Mouse (Mus musculus): Measurements from ENCODE around the gene 4933411K16Rik. TPM values are rescaled to one million over a fixed set of nuclear protein-coding genes. Genes with fewer than 3 reads are reported as not detected.

Gene 4933411K16Rik
- 2.7 TPM for polyA plus RNA-seq (2021)

DNA sequence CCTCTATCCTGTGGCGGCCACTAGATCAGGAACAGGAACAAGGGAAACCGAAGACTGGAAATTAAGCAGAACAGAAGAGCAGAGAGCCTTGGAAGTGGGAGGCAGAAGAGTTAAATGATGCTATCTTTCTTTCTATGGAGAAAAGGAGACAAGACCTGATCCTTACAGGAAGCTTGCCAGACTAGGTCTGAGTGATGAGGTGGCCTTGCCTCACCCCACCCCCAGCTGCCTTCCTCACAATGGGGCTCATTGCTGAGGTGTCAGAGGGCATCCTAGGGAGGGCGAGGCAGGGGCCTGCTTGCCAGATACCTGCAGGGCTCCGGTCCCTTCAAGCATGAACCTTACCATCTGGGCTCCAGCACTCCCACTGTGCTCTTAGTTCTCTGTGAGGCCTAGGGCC is at the start of gene 4933411K16Rik:
Gene 4933411K16Rik (plus strand): TSS at position 301 of the 400 bp plus-strand sequence.
- TF ChIP-seq CTCF (IDR thresholded peaks at IDR 0.05): no peak
- in situ Hi-C loops (cut with MboI; ENCODE audit: low pct_unique_long_range_greater_than_20kb): no loop called here
- no peak for DNase-seq (ENCODE audit: low read depth, low spot score)
- ATAC-seq: no peak
- ChIA-PET POLR2A (interaction anchor here (1.0 kb wide), 1 partner anchor 9 kb away, joined by 4 read pairs; no protein-coding TSS in a partner anchor), CTCF (interaction anchor here (1.0 to 4.1 kb wide), 7 partner anchors 9 to 149 kb away, joined by 3 to 19 read pairs (median 4); partner anchors contain the start of gene Ankrd2)
- H3K27me3 ChIP-seq: no peaks in the 10 kb centered on the region

- in situ Hi-C loops (cut with MboI; ENCODE audit: low pct_unique_long_range_greater_than_20kb): no loop called here
- no peak for DNase-seq (ENCODE audit: low read depth, low spot score)
- POLR2A ChIA-PET: no interaction called here
- CTCF ChIA-PET: no interaction called here
- ATAC-seq: no peak
- no peak for TF ChIP-seq CTCF (IDR thresholded peaks at IDR 0.05)
- no peaks in the 10 kb centered on the region for H3K27me3 ChIP-seq
Observed at GRCm38 (mm10) chr19:42004258-42004657, 47.8 kb upstream of the 4933411K16Rik start.

GRCm38 (mm10) chr19:42005616-42006015 is 46.4 kb upstream of the 4933411K16Rik start:
- no peaks in the 10 kb centered on the region for H3K27me3 ChIP-seq
- no peak for ATAC-seq
- POLR2A ChIA-PET: interaction anchor here (1.3 to 1.5 kb wide), 3 partner anchors 10 to 12 kb away, joined by 5 to 8 read pairs (median 5); no protein-coding TSS in a partner anchor
- TF ChIP-seq CTCF (IDR thresholded peaks at IDR 0.05): no peak
- no peak for DNase-seq (ENCODE audit: low read depth, low spot score)
- CTCF ChIA-PET: interaction anchor here (1.1 kb wide), 1 partner anchor 8 kb away, joined by 3 read pairs; no protein-coding TSS in a partner anchor
- in situ Hi-C loops (cut with MboI; ENCODE audit: low pct_unique_long_range_greater_than_20kb): no loop called here

- ATAC-seq (no peak), DNase-seq (ENCODE audit: low read depth, low spot score) (no peak)
- in situ Hi-C loops (cut with MboI; ENCODE audit: low pct_unique_long_range_greater_than_20kb): no loop called here
- CTCF ChIA-PET: interaction anchor here (1.1 kb wide), 1 partner anchor 9 kb away, joined by 3 read pairs; no protein-coding TSS in a partner anchor
- no peak for TF ChIP-seq CTCF (IDR thresholded peaks at IDR 0.05)
- POLR2A ChIA-PET: interaction anchor here (1.3 to 1.5 kb wide), 3 partner anchors 9 to 13 kb away, joined by 5 to 8 read pairs (median 5); no protein-coding TSS in a partner anchor
- no peaks in the 10 kb centered on the region for H3K27me3 ChIP-seq
Observed at GRCm38 (mm10) chr19:42006568-42006967, 45.5 kb upstream of the 4933411K16Rik start.

GRCm38 (mm10) chr19:42008586-42008985 is 43.5 kb upstream of the 4933411K16Rik start:
- DNase-seq (ENCODE audit: low read depth, low spot score): no peak
- POLR2A ChIA-PET: interaction anchor here (0.7 kb wide), 1 partner anchor 10 kb away, joined by 4 read pairs; no protein-coding TSS in a partner anchor
- in situ Hi-C loops (cut with MboI; ENCODE audit: low pct_unique_long_range_greater_than_20kb): no loop called here
- no peak for TF ChIP-seq CTCF (IDR thresholded peaks at IDR 0.05)
- CTCF ChIA-PET: interaction anchor here (1.0 to 1.8 kb wide), 3 partner anchors 10 to 17 kb away, joined by 5 to 9 read pairs (median 9); no protein-coding TSS in a partner anchor
- no peaks in the 10 kb centered on the region for H3K27me3 ChIP-seq
- no peak for ATAC-seq

- TF ChIP-seq CTCF (IDR thresholded peaks at IDR 0.05): no peak
- ChIA-PET POLR2A (no interaction called here), CTCF (interaction anchor here (1.0 to 1.8 kb wide), 2 partner anchors 16 to 17 kb away, joined by 5 to 9 read pairs; no protein-coding TSS in a partner anchor)
- in situ Hi-C loops (cut with MboI; ENCODE audit: low pct_unique_long_range_greater_than_20kb): no loop called here
- H3K27me3 ChIP-seq: no peaks in the 10 kb centered on the region
- DNase-seq (ENCODE audit: low read depth, low spot score) (no peak), ATAC-seq (no peak)
Observed at GRCm38 (mm10) chr19:42009067-42009466, 43.0 kb upstream of the 4933411K16Rik start.

- TF ChIP-seq CTCF (IDR thresholded peaks at IDR 0.05): no peak
- no peaks in the 10 kb centered on the region for H3K27me3 ChIP-seq
- DNase-seq (ENCODE audit: low read depth, low spot score) (no peak), ATAC-seq (no peak)
- CTCF ChIA-PET: interaction anchor here (1.7 kb wide), 1 partner anchor 16 kb away, joined by 5 read pairs; no protein-coding TSS in a partner anchor
- in situ Hi-C loops (cut with MboI; ENCODE audit: low pct_unique_long_range_greater_than_20kb): no loop called here
- POLR2A ChIA-PET: no interaction called here
Observed at GRCm38 (mm10) chr19:42010436-42010835, 41.6 kb upstream of the 4933411K16Rik start.

DNA sequence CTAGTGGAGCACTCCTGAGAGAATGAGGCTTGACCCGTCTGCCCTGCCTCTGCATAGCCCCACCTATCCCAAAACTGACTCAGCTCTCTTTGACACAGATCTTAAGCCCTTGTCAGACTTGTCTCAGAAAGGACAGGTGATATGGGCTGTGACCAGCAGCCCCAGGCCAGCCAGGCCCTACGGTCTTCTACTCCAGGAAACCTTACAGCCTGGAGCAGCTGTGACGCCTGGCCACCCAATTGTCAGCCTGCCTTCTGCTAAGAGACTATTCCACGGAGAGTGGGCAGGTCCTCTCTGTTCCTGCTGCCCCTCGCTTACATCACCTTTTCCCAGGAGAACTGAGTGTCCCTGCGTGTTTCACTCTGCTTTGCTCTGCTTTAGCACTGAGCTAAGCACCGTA is 40.9 kb upstream of the 4933411K16Rik start:
- TF ChIP-seq CTCF (IDR thresholded peaks at IDR 0.05): no peak
- CTCF ChIA-PET: interaction anchor here (1.7 kb wide), 1 partner anchor 15 kb away, joined by 5 read pairs; no protein-coding TSS in a partner anchor
- in situ Hi-C loops (cut with MboI; ENCODE audit: low pct_unique_long_range_greater_than_20kb): no loop called here

GRCm38 (mm10) chr19:42014231-42014825 is 37.7 kb upstream of the 4933411K16Rik start:
- DNase-seq (ENCODE audit: low read depth, low spot score) (no peak), ATAC-seq (no peak)
- TF ChIP-seq CTCF (IDR thresholded peaks at IDR 0.05): no peak
- ChIA-PET CTCF (interaction anchor here (2.2 to 3.6 kb wide), 3 partner anchors 12 to 25 kb away, joined by 8 to 13 read pairs (median 13); partner anchors contain the start of gene Ankrd2), POLR2A (interaction anchor here (0.8 to 0.9 kb wide), 2 partner anchors 12 to 26 kb away, joined by 3 to 5 read pairs; no protein-coding TSS in a partner anchor)
- in situ Hi-C loops (cut with MboI; ENCODE audit: low pct_unique_long_range_greater_than_20kb): no loop called here
- no peaks in the 10 kb centered on the region for H3K27me3 ChIP-seq

More for the DNA sequence above, 40.9 kb upstream of the 4933411K16Rik start:
- no peaks in the 10 kb centered on the region for H3K27me3 ChIP-seq
- POLR2A ChIA-PET: no interaction called here
- DNase-seq (ENCODE audit: low read depth, low spot score) (no peak), ATAC-seq (no peak)

- H3K27me3 ChIP-seq: no peaks in the 10 kb centered on the region
- TF ChIP-seq CTCF (IDR thresholded peaks at IDR 0.05): no peak
- DNase-seq (ENCODE audit: low read depth, low spot score) (no peak), ATAC-seq (no peak)
- CTCF ChIA-PET: interaction anchor here (1.2 to 3.6 kb wide), 5 partner anchors 11 to 36 kb away, joined by 4 to 13 read pairs (median 8); partner anchors contain the start of genes Ankrd2 and Hoga1
- in situ Hi-C loops (cut with MboI; ENCODE audit: low pct_unique_long_range_greater_than_20kb): no loop called here
- POLR2A ChIA-PET: interaction anchor here (0.9 to 2.7 kb wide), 3 partner anchors 9 to 32 kb away, joined by 3 to 15 read pairs (median 8); partner anchors contain the start of gene Ubtd1
Observed at GRCm38 (mm10) chr19:42015001-42015400, 37.0 kb upstream of the 4933411K16Rik start.
